Mouse (Mus musculus) CH12.LX (cell line): ENCODE data around the gene Cbfb. TPM values are rescaled to one million over a fixed set of nuclear protein-coding genes. Genes with fewer than 3 reads are reported as not detected.

Experiments
- DNase-seq: peaks from one replicate; pipeline ENCODE4 v3.0.0-alpha.2; 2013; ENCODE audit errors: extremely low read depth
- H3K27ac ChIP-seq: 2 replicates; pipeline ENCODE4 v1.5.1; 2012; ENCODE audit warnings: low read depth, mild to moderate bottlenecking, control low read depth, moderate library complexity; ENCODE audit not compliant: insufficient read depth
- H3K27me3 ChIP-seq: replicated peaks from 2 replicates; pipeline ENCODE3; 2012; ENCODE audit warnings: inconsistent platforms
- H3K36me3 ChIP-seq, 2 experiments: replicated peaks in 1 of 2; 2 replicates each; pipeline versions ENCODE3 to v1.6.1; 2012; ENCODE audit warnings: inconsistent platforms in 1 of 2, low read length in 1 of 2, mild to moderate bottlenecking in 1 of 2, mixed read lengths in 1 of 2, moderate library complexity in 1 of 2; ENCODE audit not compliant: control insufficient read depth in 1 of 2, insufficient read depth in 1 of 2
- H3K4me1 ChIP-seq, 2 experiments: 2 replicates each; pipeline ENCODE4 v1.6.1; 2012; ENCODE audit warnings: inconsistent platforms in 1 of 2, moderate library complexity in 1 of 2; ENCODE audit not compliant: insufficient read depth in 2 of 2, control insufficient read depth in 1 of 2
- H3K4me2 ChIP-seq: 2 replicates; pipeline ENCODE4 v1.6.1; 2012; ENCODE audit warnings: low read depth, mild to moderate bottlenecking, control low read depth; ENCODE audit not compliant: poor library complexity, insufficient read depth, severe bottlenecking
- H3K4me3 ChIP-seq, 3 experiments: fragments of 150-350 bp in 1 of 3; sonication (generic) in 1 of 3; replicated peaks in 1 of 3; 2 replicates each; pipeline versions ENCODE3 to v1.5.1; 2011 to 2012; ENCODE audit warnings: low read depth in 2 of 3, low read length in 2 of 3, mild to moderate bottlenecking in 2 of 3, moderate library complexity in 2 of 3, control low read depth in 1 of 3, improper control_type of control experiment in 1 of 3, inconsistent platforms in 1 of 3, mixed read lengths in 1 of 3; ENCODE audit not compliant: poor library complexity in 1 of 3
- H3K79me2 ChIP-seq: replicated peaks from 2 replicates; pipeline ENCODE4 v1.6.1; 2012; ENCODE audit warnings: mild to moderate bottlenecking, moderate library complexity; ENCODE audit not compliant: control insufficient read depth, poor library complexity, insufficient read depth, severe bottlenecking; ENCODE audit errors: extremely low read depth
- H3K9ac ChIP-seq: 2 replicates; pipeline ENCODE4 v1.6.1; 2012; ENCODE audit warnings: low read depth, mild to moderate bottlenecking, control low read depth, moderate library complexity; ENCODE audit not compliant: insufficient read depth
- H3K9me3 ChIP-seq: replicated peaks from 2 replicates; pipeline ENCODE3; 2012; ENCODE audit warnings: low read length, inconsistent platforms, mixed read lengths
- CHD1 ChIP-seq: IDR thresholded peaks from 2 replicates; pipeline ENCODE4 v1.6.1; 2012; ENCODE audit warnings: low read depth, low read length, improper control_type of control experiment, inconsistent platforms
- CHD2 ChIP-seq: IDR thresholded peaks from 2 replicates; pipeline ENCODE4 v1.6.1; 2011; ENCODE audit warnings: low read length, improper control_type of control experiment
- CTCF ChIP-seq, 2 experiments: IDR thresholded peaks in 1 of 2; conservative IDR thresholded peaks in 1 of 2; 2 replicates each; pipeline ENCODE4 v1.5.1; 2011 to 2012; ENCODE audit warnings: low read depth in 2 of 2, low read length in 2 of 2, improper control_type of control experiment in 1 of 2, inconsistent platforms in 1 of 2, mild to moderate bottlenecking in 1 of 2, moderate library complexity in 1 of 2
- ELF1 ChIP-seq: IDR thresholded peaks from 2 replicates; pipeline ENCODE4 v1.6.1; 2014; ENCODE audit warnings: low read depth, mild to moderate bottlenecking, inconsistent platforms, low read length, improper control_type of control experiment
- JUN ChIP-seq: IDR thresholded peaks from 2 replicates; pipeline ENCODE4 v1.6.1; 2011; ENCODE audit warnings: low read depth, mild to moderate bottlenecking, low read length, improper control_type of control experiment, moderate library complexity; ENCODE audit not compliant: insufficient read depth
- JUND ChIP-seq: conservative IDR thresholded peaks from 2 replicates; pipeline ENCODE4 v1.6.1; 2011; ENCODE audit warnings: low read depth, low read length, improper control_type of control experiment
- MAFK ChIP-seq: IDR thresholded peaks from 2 replicates; pipeline ENCODE4 v1.6.1; 2011; ENCODE audit warnings: low read length, improper control_type of control experiment; ENCODE audit not compliant: insufficient replicate concordance
- MAX ChIP-seq: IDR thresholded peaks from 2 replicates; pipeline ENCODE4 v1.6.1; 2011; ENCODE audit warnings: low read length, improper control_type of control experiment
- MXI1 ChIP-seq: IDR thresholded peaks from 2 replicates; pipeline ENCODE4 v1.6.1; 2011; ENCODE audit warnings: mild to moderate bottlenecking, low read depth, low read length, improper control_type of control experiment
- MYC ChIP-seq: IDR thresholded peaks from 2 replicates; pipeline ENCODE4 v1.6.1; 2011; ENCODE audit warnings: low read depth, mild to moderate bottlenecking, improper control_type of control experiment, low read length
- NELFE ChIP-seq: IDR thresholded peaks from 2 replicates; pipeline ENCODE4 v1.6.1; 2011; ENCODE audit warnings: low read depth, low read length, improper control_type of control experiment
- NRF1 ChIP-seq: IDR thresholded peaks from 2 replicates; pipeline ENCODE4 v1.6.1; 2014; ENCODE audit warnings: low read depth, mild to moderate bottlenecking, inconsistent platforms, low read length, improper control_type of control experiment, moderate library complexity
- POLR2A ChIP-seq: IDR thresholded peaks from 2 replicates; pipeline ENCODE4 v1.6.1; 2011; ENCODE audit warnings: low read depth, mild to moderate bottlenecking, improper control_type of control experiment, low read length
- POLR2AphosphoS2 ChIP-seq: IDR thresholded peaks from 2 replicates; pipeline ENCODE4 v1.6.1; 2011; ENCODE audit warnings: low read depth, low read length, improper control_type of control experiment
- RAD21 ChIP-seq: IDR thresholded peaks from 2 replicates; pipeline ENCODE4 v1.6.1; 2011; ENCODE audit warnings: low read depth, mild to moderate bottlenecking, low read length, improper control_type of control experiment, moderate library complexity
- RCOR1 ChIP-seq: conservative IDR thresholded peaks from 2 replicates; pipeline ENCODE4 v1.6.1; 2012; ENCODE audit warnings: low read depth, mild to moderate bottlenecking, inconsistent platforms, low read length, improper control_type of control experiment
- SIN3A ChIP-seq: IDR thresholded peaks from 2 replicates; pipeline ENCODE4 v1.6.1; 2012; ENCODE audit warnings: low read length, improper control_type of control experiment, inconsistent platforms
- SMC3 ChIP-seq: IDR thresholded peaks from 2 replicates; pipeline ENCODE4 v1.6.1; 2011; ENCODE audit warnings: low read depth, low read length, improper control_type of control experiment
- UBTF ChIP-seq: IDR thresholded peaks from 2 replicates; pipeline ENCODE4 v1.6.1; 2012; ENCODE audit warnings: low read depth, mild to moderate bottlenecking, inconsistent platforms, low read length, improper control_type of control experiment, moderate library complexity
- USF1 ChIP-seq: IDR thresholded peaks from 2 replicates; pipeline ENCODE4 v1.6.1; 2014; ENCODE audit warnings: low read depth, mild to moderate bottlenecking, inconsistent platforms, low read length, improper control_type of control experiment
- USF2 ChIP-seq: conservative IDR thresholded peaks from 2 replicates; pipeline ENCODE4 v1.6.1; 2011; ENCODE audit warnings: low read depth, low read length, improper control_type of control experiment
- ZKSCAN1 ChIP-seq: IDR thresholded peaks from 2 replicates; pipeline ENCODE4 v1.6.1; 2012; ENCODE audit warnings: low read depth, inconsistent platforms, low read length, improper control_type of control experiment, borderline replicate concordance
- ZMIZ1 ChIP-seq: IDR thresholded peaks from 2 replicates; pipeline ENCODE4 v1.6.1; 2012; ENCODE audit warnings: low read depth, mild to moderate bottlenecking, inconsistent platforms, low read length, improper control_type of control experiment
- dilution Hi-C: fragments of 300-500 bp; cut with MboI; formaldehyde crosslinking; loops from 2 replicates; pipeline ENCODE4 v1.14.3; 2020; ENCODE audit warnings: low sequenced_read_pairs; ENCODE audit not compliant: extremely low pct_unique_long_range_greater_than_20kb, extremely low pct_ligation_motif_present
- in situ Hi-C: fragments of 300-500 bp; cut with MboI; formaldehyde crosslinking; loops from 3 replicates; pipeline ENCODE4 v1.14.3; 2019; ENCODE audit warnings: low sequenced_read_pairs, low pct_ligation_motif_present, low pct_unique_long_range_greater_than_20kb, mixed read lengths
- polyA plus RNA-seq: library from polyadenylated mRNA; unstranded; fragments of >175 nt; gene quantifications from 2 replicates; pipeline ENCODE4 v1.2.1, GENCODE M21; 2012; ENCODE audit warnings: low read depth; ENCODE audit not compliant: insufficient read length
- total RNA-seq, 2 experiments: library from RNA; depleted of rRNA; stranded (reverse); fragments of 300-350 nt in 1 of 2; fragments of >200 nt in 1 of 2; gene quantifications; 2 replicates each; pipeline ENCODE4 v1.2.3; 2012 to 2014

Gene Cbfb
- total and polyA plus RNA-seq, 3 experiments = 49.7 to 170 (median 97.7) TPM

- TF ChIP-seq RCOR1 (no peak), USF1 (no peak), MAFK (no peak), NELFE (no peak)
Measured at GRCm38 (mm10) chr8:105155091-105155745, 15.3 kb upstream of the Cbfb start (continued).

GRCm38 (mm10) chr8:105157555-105157954 is 12.9 kb upstream of the Cbfb start:
- Histone ChIP-seq H3K27me3 (no peaks in the 10 kb centered on the region), H3K4me3 (no peak overlapping the region), H3K27ac (no peak overlapping the region), H3K4me1 (peaks cover 0 to 16% of the 10 kb centered on the region in 2 experiments; a peak in 3 of 4 replicates), H3K4me2 (no peak overlapping the region)
- DNase-seq = peak; percentile 72
- TF ChIP-seq CHD1 (no peak), UBTF (no peak), CTCF (conservative IDR thresholded peaks at IDR 0.05 in 1 of 2, IDR thresholded peaks at IDR 0.05 in 1 of 2; ENCODE audit: low read depth in 2 of 2, low read length in 2 of 2) (peak; percentile 89 to 96), POLR2A (no peak), MAX (peak; percentile 41; the same call in 1 of the 2 replicates), ZMIZ1 (no peak), CHD2 (no peak), SMC3 (peak; percentile 77), NRF1 (no peak), NELFE (0 out of 2 replicates have a peak, but pooled peaks have one; percentile 38), SIN3A (no peak), ELF1 (no peak), RAD21 (peak; percentile 74), MYC (0 out of 2 replicates have a peak, but pooled peaks have one; percentile 42)
- TF ChIP-seq, all 38 proteins: peak for 6
- Histone ChIP-seq H3K36me3 (no peaks in the 10 kb centered on the region), H3K79me2 (no peaks in the 10 kb centered on the region), H3K9me3 (no peaks in the 10 kb centered on the region), H3K9ac (no peak overlapping the region)
- dilution Hi-C loops = no loop called here
- in situ Hi-C loops = loop anchor here (5.0 kb wide), 1 partner anchor 35 kb away; no protein-coding TSS in a partner anchor

DNA sequence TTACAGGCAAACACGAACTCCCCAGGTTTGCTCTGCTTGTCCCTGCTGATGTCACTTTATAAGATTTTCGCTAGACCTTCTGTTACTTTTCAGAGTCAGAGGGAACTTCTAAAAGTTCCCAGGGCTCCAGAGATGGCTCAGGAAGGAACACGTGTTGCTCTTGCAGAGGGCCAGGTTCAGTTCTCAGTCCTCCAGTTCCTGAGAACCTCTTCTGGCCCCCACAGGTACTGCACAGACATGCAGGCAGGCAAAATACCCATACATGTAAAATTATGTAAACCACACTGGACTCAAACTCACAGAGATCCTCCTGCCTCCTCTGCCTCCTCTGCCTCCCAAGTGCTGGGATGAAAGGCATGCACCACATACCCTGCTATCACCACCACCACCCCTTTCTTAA is 12.4 kb upstream of the Cbfb start:
- Histone ChIP-seq H3K36me3 (no peaks in the 10 kb centered on the region), H3K4me3 (no peak overlapping the region), H3K27ac (no peak overlapping the region), H3K79me2 (no peaks in the 10 kb centered on the region), H3K9ac (no peak overlapping the region), H3K27me3 (no peaks in the 10 kb centered on the region), H3K4me1 (peaks cover 0 to 16% of the 10 kb centered on the region in 2 experiments; a peak in 3 of 4 replicates), H3K9me3 (no peaks in the 10 kb centered on the region), H3K4me2 (no peak overlapping the region)
- TF ChIP-seq JUN (no peak), USF2 (no peak), RAD21 (peak; percentile 20), JUND (no peak), ZMIZ1 (no peak), MYC (peak; percentile 57; the same call in 1 of the 2 replicates), CTCF (conservative IDR thresholded peaks at IDR 0.05 in 1 of 2, IDR thresholded peaks at IDR 0.05 in 1 of 2; ENCODE audit: low read depth in 2 of 2, low read length in 2 of 2) (peak in 1 of 2 experiments; percentile 45; a peak in 2 of 4 replicates), MXI1 (0 out of 2 replicates have a peak, but pooled peaks have one; percentile 41), ZKSCAN1 (no peak), MAX (peak; percentile 85), POLR2AphosphoS2 (no peak), CHD2 (no peak)
- DNase-seq = peak; percentile 51
- dilution Hi-C loops (no loop called here), in situ Hi-C loops (loop anchor here (5.0 kb wide), 1 partner anchor 36 kb away; no protein-coding TSS in a partner anchor)
